Mouse (Mus musculus): ENCODE results near the gene Gm20388.

The Gm20388 gene

DNA sequence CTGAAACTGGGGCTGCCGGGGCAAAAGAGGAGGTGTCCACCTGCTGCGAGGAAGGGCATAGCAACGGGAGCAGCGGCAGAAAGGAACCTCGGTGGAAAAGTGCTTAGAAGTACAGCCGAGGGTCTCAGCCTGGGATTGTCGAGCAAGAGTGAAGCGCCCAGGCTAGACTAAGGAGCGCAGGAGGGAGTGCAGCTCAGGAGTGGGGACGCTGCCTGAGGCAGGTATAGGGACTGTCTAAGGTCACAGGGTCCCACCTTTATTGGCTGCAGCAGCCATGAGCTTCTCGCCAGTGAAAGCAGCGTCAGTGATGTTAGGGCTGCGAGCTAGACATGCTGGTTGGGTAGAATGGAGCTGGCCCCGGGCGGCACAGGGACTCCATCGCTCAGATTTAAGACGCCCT, 3207.1 kb downstream of the Gm20388 start:
- no peak for DNase-seq

DNA sequence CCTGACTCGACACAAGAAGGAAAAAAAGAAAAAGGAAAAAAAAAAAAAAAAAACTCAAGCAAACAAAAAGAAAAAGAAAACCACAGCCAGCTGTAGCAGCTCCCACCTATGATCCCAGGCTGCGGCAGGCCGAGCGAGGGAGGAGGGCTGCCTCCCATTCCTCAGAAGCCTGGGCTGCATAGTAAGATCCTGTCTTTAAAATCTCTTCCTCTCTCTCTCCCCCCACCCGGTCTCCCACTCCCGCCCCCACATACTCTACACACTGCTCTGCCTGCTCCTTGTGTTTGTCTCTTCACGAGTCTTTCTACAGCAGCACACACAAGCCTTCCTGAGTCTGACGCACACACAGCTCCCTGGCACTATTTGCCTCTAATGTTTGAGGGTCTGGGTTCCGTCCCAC, 3211.4 kb downstream of the Gm20388 start:
- DNase-seq: no peak

DNA sequence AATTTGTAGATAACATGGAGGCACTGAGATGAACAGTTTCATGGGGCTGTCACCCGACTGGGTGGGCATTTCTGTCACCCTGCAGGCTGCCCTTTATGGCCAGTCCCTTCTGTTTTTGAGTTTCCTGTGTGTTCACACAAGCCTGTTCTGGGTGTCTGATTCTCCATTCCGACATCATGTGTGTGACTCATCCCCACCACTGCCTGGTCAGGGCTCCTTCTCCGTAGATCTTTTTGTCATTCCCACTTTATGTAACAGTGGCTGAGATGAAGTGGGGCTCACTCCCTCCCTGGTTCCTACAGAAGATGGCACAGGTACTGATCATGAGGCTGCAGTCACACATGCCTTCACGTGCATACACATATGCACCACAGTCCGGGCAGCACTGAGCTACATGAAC, 3212.0 kb downstream of the Gm20388 start:
- no peak for DNase-seq

DNA sequence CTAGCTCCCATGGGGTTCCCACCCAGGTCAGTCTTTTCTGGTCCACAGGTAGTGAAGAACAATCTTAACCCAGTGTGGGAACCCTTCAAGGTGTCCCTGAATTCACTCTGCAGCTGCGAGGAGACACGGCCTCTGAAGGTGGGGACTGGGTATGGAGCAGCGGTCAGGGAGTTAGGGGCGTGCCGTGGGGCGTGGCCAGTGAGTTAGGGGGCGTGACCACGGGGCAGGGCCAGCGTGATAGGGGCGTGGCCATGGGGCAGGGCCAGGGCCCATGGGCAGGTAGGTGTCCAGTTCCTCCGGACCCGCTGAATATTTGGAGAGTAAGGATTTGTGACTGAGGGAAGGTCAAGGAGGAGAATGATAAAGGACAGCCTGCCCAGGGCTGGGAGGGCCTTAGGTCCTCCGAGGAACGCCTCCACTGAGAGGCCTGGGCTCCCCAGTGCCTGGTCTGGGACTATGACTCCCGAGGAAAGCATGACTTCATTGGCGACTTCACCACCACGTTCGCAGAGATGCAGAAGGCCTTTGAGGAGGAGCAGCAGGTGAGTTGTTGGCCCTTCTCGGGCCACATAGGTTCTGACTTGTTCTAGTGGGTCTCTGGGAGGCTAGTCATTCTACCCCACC, 3215.7 kb downstream of the Gm20388 start:
- DNase-seq: peak; percentile 72

DNA sequence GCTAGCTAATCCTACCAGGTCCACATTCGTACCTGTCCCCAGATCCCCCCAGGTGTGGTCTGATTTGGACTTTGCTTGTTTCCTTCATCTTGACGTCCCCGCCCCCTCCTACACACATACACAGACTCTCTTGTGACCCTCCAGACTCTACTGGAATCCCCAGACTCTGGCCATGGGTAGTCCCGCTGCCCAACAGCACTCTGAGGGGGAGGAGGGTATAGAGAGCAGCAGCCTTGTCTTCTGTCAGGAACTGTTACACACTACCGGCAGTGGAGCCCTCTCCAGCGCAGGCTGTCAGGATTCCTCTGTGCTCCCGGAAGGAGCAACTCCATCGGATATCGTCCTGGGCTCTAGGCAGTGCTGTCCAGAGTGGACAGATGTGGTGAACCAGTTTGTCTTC, 3220.4 kb downstream of the Gm20388 start:
- DNase-seq: no peak

DNA sequence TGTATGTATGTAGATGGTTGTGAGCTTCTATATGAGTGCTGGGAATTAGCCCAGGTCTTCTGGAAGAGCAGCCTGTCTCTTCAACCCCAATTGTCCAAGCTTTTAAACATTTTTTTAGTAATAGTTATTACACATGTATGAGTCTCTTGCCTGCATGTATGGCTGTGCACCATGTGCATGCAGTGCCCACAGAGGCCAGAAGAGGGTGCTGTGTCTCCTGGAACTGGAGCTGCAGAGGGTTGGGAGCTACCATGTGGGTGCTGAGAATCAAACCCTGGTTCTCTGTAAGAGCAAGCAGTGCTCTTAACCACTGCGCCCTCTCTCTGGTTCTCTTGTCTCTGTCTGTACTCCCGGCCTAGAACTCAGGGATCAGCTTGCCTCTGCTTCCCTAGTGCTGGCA, 3222.3 kb downstream of the Gm20388 start:
- DNase-seq: no peak

DNA sequence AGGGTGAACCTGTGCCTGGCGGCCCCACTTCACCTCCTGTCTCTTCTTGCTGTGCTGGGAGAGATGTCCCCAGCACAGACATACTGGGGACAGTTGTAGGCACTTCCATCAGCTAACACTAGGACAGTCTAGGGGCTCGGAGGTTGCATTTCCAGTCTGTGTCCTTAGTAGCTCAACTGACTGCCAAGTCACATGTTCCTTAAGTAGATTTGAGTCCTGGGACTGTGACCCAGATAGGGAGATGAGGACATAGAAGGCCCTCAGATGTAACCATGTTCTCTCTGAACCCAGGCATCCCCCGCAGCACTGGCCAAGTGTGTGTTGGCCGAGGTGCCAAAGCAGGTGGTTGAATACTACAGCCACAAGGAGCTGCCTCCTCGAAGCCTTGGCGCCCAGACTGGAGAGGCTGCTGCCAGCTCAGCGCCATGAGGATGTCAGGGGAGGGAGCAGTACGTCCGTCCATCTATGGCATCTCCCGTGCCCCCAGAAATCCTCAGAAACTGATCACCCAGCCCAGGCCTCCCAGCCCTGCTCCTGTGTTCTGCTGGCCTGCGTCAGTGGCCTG, 3223.6 kb downstream of the Gm20388 start:
- no peak for DNase-seq

DNA sequence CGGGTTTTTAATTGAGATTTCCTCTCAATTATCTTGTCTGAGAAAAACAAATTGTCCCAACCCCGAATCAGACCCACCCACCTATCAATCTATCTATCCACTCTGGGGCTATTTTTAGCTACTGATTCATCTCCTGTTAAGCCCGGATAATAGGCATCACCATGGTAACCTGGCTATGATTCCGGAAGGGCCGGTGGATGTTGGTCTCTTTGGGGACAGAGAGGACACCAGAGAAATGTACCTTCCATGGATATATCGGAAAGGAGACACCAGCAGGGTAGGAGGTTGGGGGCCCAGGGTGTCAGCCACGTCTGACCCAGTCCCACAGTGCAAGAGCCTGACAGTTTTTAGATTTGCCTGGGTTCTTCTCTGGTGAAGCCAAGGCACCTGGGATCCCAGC, 3224.8 kb downstream of the Gm20388 start:
- no peak for DNase-seq

DNA sequence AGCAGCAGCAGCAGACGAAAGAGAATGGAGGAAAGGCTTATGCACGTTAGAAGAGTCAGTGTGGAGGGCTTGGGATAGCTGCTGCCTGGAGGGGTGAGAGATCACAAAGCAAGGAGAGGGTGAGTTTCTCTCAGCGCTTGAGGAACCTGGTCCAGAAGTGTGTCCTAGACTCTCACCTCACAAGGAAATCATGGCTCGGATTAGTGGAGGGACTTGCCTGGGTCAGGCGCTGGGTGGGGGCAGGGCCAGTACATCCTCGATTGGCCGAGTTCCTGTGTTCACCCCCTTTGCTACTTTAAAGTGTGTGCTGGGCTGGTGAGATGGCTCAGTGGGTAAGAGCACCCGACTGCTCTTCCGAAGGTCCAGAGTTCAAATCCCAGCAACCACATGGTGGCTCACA, 3225.2 kb downstream of the Gm20388 start:
- no peak for DNase-seq

DNA sequence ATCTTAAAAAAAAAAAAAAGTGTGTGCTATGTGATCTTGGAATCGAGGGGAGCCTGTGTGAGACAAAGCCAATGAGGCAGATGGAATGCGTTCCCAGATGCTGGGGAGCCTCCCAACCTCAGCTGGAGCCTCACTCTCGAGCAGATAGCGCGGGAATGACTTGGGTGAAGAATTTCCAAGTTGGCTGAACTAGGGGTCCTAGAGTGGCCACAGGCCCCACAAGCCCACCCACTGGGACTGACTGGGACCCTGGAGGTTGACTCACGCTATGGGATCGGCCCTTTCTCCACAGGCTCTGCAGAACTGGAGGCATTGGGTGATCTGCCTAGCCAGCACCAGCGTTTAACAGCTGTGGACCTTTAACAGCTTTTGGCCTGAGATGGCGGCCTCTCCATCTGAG, 3225.6 kb downstream of the Gm20388 start:
- no peak for DNase-seq

DNA sequence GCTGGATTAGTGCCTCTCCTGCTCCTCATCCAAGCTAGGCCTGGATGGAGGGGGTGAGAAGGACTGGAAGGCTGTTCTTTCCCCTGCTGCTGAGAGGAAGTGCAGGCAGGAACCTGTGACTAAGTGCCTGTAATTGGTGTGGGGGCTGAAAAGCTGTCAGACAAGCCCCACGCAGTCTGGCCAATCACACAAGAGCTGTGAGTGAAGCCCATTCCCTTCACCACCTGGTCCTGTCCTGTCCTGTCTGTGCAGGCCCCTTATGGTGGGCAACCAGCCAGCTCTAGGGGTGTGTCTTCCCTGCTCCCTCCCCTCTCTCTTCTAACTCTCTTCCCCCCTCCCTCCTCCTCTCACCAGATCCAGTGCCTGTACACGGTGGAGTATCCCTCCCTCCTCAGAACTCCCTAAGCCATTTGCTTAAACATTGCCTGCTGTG, 3227.0 kb downstream of the Gm20388 start:
- peak; percentile 30 for DNase-seq

DNA sequence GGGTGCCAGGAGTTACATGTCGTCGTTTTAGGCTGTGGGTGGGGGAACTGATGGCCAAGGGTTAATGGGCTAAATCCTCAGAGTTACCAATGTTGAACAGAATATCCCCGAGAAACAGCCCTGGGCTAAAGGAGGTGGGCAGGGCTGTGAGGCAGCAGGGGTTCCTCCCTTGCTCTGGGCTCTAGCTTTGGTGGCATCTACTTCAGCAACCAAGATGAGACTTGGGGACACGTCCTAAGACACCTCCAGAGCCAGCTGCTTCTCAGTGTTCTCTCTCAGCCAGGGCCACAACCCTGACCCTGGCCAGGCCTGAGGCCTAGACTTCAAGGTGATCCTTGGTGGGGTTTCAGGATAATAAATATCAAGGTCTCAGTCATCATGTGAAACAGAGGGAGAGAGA, 3228.1 kb downstream of the Gm20388 start:
- no peak for DNase-seq

DNA sequence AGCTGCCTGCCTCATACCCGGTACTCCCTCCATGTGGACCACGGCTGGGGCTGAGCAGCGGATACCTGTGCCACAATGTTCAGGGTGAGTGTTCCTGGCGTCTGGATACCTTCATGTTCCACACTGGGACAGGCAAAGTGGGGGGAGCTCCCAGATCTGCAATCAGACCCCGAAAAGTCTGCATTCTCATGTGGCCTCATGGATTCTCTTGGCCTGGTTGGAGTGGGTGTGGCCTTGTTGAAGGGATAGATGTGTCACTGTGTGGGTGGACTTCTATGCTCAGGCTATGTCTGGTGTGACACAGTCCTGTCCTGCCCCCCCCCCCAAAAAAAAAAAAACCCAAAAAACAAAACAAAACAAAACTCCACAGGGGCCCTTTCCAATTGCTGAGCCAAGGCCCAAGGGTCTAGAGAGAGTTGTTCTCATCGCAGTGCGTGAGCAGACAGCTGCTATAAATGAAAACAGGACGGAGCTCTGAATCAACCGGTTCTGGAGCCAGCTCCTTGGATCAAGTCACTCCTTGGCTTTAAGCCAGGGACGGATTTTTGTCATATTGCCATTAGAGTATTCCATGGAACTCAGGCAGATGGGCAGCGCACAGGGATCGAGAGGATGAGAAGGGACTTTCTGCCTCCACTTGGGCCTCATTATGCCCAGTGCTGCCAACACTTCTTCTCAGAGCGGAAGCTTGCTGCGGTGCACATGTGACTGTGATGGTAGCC, 3231.3 kb downstream of the Gm20388 start:
- peak; percentile 92 for DNase-seq

DNA sequence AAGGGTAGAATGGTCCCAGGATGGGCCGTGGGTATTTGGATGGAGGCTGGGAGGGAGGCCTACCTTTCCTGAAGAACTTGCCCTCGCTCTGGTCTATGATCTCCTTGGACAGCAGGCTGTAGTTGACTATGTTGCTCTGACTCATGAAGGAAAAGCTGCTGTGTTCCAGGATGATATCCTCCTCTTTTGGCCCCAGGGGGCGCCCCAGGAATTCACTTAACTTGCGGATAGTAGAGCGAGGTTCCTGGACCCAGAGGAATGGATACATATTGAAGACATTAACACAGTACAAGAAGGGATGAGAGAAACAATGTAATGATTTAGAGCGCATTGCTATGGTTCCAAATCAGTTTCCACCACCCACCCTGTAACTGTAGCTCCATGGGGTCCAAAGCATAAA, 3234.6 kb downstream of the Gm20388 start:
- peak; percentile 71 for DNase-seq

DNA sequence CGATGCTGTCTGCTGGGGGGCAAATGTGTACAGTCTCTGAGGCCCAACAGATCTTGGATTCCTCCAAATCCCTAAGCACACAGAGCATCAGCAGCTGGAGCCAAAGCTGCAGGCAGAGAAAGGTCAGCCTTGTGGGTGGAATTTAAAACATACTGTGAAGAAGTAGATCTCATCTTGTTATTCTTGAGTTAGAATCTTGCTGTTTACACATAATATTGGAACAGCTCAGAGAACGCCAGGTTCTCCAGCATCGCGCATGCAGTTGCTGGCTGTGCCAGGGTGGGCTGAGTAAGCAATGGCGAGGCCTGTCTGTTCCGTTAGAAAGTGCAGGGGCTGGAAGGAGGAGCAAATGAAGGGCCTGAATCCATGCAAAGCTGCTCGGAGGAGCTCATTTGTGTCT, 3235.7 kb downstream of the Gm20388 start:
- peak; percentile 26 for DNase-seq

DNA sequence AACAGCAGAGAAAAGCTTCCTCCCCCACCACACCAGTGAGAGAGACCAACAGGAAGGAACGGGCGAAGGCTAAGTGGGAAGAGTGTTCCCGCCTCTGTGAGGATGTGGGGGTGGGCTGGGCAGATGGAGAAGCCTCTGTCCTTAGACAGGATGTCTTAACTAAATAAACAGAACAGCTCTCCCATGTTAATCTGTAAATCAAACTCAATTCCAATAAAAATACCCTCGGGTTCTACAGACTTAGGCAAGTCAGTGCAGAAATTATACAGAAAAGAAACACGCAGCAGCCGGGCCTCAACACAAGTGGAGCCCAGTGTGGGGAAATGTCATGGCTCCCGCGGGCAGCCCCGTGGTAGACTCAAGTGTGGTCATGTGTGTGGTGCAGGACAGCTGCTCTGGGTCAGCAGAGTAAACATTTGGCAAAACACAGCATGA, 3240.1 kb downstream of the Gm20388 start:
- DNase-seq: peak; percentile 56

DNA sequence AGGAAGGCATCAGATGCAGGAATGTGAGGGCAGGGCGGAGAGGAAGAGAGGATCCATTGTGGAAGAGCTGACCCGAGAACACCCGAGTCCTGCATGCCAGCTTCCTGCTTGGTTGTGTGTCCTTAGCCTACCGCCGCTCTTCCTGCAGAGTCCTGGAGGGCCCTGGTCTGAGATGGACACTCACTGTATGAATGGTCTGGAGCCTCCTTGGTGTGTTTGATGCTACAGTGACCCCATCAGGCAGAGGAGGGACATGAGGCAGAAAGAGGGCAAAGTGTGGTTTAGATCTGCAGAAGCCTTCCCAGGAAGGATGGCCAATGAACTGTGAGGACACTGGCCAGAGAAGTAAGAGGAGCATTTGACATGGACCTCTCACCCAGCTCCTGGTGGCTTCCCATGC, 3244.5 kb downstream of the Gm20388 start:
- DNase-seq: peak; percentile 53

DNA sequence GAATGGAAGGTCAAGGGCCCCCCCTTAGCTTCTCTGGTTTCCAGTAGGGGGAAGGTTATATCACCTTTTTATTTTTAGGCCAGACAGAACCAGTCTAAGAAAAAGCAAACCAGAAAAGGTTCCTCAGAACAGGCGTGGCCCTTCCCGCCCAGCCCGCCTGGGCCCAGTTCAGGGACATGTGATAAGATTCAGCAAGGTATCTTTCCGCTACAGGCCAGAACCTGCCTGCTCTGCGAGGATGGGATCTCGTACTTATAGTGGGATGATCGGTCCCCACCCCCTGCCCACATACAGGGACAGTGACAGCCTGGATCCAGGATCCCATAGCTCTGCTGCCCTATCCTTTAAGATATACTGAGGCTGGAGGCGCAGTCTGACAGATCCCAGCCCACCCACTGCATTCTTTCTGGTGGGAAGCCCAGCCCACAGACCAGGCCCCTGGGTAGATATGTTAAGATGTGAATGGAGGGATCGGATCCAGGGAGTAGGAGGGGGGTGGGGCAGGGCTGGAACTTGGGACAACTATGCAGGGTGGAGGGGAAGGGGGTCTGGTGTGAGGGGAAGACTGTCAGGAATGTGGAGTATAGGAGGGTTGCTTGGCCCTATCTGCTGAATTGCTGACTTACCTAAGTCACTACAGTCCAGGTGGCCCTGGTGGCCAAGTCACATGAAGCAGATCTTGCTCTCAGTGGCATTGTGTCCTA, 3245.6 kb downstream of the Gm20388 start:
- no peak for DNase-seq

DNA sequence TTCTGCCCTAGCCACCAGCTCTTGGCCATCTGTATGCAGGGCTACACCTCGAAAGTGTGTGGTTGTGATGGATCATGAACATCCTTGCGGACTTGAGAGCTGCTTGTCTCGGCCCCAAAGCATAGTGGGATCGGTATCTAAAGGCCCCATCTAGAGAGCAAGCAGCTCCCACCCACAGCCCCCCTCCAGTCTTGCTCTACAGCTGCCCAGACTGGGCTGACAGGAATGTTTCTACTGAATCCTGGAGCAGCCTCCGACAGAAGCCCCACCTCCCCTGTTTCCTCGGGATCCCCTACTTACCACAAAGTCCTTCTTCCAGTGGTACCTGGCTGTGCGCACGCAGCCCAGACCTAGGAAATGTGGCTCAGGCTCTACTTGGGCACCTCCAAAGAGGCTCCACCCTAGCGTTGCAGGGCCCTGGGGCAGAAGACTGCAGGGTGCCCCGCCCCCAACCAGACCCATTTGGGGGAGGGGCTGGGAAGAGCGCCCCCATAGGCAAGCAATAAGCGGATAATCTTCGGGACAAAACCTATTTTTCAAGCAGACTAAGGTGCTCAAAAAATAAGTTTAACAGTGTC, 3247.3 kb downstream of the Gm20388 start, which contains the start of gene Sult5a1:
Gene Sult5a1 (minus strand): TSS at position 428 of the 578 bp plus-strand sequence.
- DNase-seq: no peak

DNA sequence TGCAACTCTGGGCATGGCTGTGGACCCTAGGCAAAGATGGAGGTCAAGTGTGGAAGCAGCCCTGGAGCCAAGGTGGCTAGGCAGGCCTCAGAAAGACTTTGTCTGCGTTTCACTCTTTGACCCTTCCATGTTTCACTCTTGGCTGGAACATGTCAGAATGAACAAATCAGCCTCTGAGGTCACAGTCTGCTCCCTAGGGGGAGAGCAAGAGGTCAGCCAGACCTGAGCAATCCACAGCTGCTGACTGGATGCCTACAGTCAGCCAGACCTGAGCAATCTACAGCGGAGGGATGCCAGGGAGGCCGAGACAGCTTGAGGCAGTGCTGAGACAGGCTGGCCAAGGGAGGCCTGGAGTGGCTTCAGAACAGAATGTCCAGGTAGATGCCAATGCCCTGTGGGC, 3270.8 kb downstream of the Gm20388 start:
- DNase-seq: peak; percentile 27

DNA sequence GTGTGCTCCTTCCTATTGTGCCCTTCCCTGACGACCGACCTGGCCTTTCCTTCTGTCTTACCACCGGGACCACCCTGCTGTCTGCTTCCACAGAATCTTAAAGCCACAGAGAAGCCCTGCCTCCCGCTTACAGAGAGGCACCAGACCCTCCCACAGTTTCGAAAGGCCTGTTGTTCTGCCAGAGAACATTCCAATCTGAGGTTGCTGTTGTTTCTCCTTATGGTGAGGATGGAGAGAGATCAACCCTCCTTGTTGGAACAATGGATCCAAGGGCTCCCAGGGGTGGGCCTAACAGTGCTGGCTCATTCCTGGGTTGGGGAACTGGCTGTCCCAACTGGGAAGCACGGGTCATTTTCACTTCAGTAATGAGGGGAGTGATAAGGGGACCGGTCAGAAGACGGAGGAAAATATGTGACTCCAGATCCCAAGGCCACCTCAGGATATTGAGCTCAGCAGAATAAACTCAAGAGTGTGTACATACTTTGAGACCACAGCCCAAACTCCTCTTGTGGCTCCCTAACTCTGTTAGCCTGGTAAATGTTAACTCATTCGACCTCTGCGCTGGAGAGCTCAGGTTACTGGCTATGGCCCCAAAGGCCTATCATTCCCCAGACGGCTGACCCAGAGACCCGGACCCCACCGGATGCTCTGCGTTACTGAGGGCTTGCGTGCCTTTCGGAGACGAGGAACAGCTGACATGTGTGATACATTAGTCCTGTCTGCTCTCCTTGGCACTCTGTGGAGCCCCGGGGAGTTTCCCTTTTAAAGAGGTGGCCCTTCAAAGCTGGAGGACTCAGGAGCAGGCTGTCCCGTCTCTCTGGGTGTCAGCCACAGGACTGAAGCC, 3275.1 kb downstream of the Gm20388 start, which contains the start of gene Dpep1:
Gene Dpep1 (plus strand): TSS at position 677 of the 844 bp plus-strand sequence.
- peak; percentile 57 for DNase-seq

DNA sequence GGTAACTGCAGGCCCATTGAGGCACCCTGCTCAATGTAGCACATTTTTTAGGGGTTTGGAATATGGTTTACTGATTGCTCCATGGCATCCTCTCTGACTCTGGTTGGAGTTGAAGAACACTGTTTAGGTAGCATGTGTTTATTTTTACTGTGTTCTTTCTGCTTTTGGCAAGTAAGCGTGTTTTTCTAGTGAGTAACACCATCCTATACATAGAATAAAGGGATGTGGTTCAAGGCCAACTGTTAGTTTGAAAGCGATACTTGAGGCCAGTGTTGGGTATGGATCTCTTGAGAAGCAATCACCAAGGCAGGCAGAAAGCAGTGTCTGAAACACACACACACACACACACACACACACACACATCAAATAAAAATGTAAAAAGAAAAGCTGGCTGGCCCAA, 3277.4 kb downstream of the Gm20388 start:
- no peak for DNase-seq
